Comparison of ENCODE assay signal across 9 mouse cellular contexts in the genomic region with DNA sequence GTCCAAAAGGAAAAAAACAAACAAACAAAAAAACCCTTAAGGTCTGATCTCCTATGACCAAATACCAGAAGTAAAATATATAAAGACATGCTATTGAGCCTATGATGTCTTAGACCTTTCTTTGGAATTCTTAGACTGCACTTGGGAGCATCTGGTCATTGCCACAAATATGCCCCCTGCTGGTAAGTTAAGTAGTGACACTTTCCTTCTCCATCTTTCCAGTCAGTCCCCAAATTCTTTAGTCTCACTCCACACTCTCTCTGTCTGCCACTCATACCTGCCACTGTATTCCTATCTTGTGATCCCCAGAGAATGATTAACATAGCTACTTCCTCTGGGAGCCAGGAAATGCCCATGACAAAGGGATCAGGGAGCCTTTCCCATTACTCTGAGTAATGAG. TPM values are rescaled to one million over a fixed set of nuclear protein-coding genes. Genes with fewer than 3 reads are reported as not detected.
DNase-seq lines count a peak whose midpoint lies in the region; ATAC-seq and TF ChIP-seq lines count a peak whose summit lies in the region.
"Had no signal": no experiment of that assay in that cellular context is flagged by ENCODE, and none has a peak within 500 bp of the region (broad histone marks: within the 10 kb centered on the region; RNA-seq: fewer than 3 reads in every experiment).

No protein-coding gene starts in this region.

- no peaks in the 10 kb centered on the region for H3K36me3 ChIP-seq in E14TG2a.4 (ENCODE audit: insufficient read depth, low read length)
- H3K36me3 ChIP-seq in embryonic facial prominence, embryonic 11.5 days (replicated peaks; ENCODE audit: control insufficient read depth, insufficient read depth, low read depth, low read length), result no peaks in the 10 kb centered on the region
- H3K36me3 ChIP-seq: limb, embryonic 13.5 days had no signal

- H3K9me3 ChIP-seq in E14TG2a.4 (ENCODE audit: low read length), result no peaks in the 10 kb centered on the region
- H3K9me3 ChIP-seq in embryonic facial prominence, embryonic 11.5 days (replicated peaks; ENCODE audit: control insufficient read depth, low read length), result no peaks in the 10 kb centered on the region
- H3K9me3 ChIP-seq: limb, embryonic 13.5 days had no signal

- H3K9ac ChIP-seq in embryonic facial prominence, embryonic 11.5 days (replicated peaks; ENCODE audit: low read length), result no peak overlapping the region
- H3K9ac ChIP-seq: limb, embryonic 13.5 days had no signal

- H3K4me2 ChIP-seq in embryonic facial prominence, embryonic 11.5 days (ENCODE audit: low read depth, low read length), result no peak overlapping the region
- H3K4me2 ChIP-seq: limb, embryonic 13.5 days had no signal

- no peak overlapping the region for H3K4me3 ChIP-seq in E14TG2a.4 (replicated peaks; ENCODE audit: low read length)
- H3K4me3 ChIP-seq in embryonic facial prominence, embryonic 11.5 days (ENCODE audit: low read depth, low read length), result no peak overlapping the region
- H3K4me3 ChIP-seq: limb, embryonic 13.5 days had no signal

- peaks cover 22% of the 10 kb centered on the region for H3K27me3 ChIP-seq in E14TG2a.4 (ENCODE audit: insufficient read depth, low read length)
- peaks cover 2% of the 10 kb centered on the region; the same call in 1 of the 2 replicates for H3K27me3 ChIP-seq in embryonic facial prominence, embryonic 11.5 days (ENCODE audit: control insufficient read depth, insufficient read depth, low read length)
- H3K27me3 ChIP-seq: limb, embryonic 13.5 days had no signal

- peak; percentile 33 for DNase-seq in cerebellum, adult 8-10 months
- no peak for DNase-seq in cerebellum, adult 11 months
- DNase-seq in left cerebral cortex, adult 11 months (ENCODE audit: low spot score), result peak; percentile 51
- DNase-seq in left cerebral cortex, adult 8-10 months (ENCODE audit: low spot score in 2 of 2), result no peak
- peak; percentile 76 for DNase-seq in embryonic facial prominence, embryonic 11.5 days (ENCODE audit: low spot score)
- DNase-seq in retina, embryonic 14.5 days (ENCODE audit: low spot score), result peak; percentile 82
- DNase-seq in adrenal gland, adult 8-10 months, result no peak

- peak; percentile 58 for TF ChIP-seq CTCF in E14TG2a.4 (conservative IDR thresholded peaks at IDR 0.05; ENCODE audit: low read length)

- H3K27ac ChIP-seq in embryonic facial prominence, embryonic 11.5 days (replicated peaks; ENCODE audit: low read depth, low read length), result no peak overlapping the region
- H3K27ac ChIP-seq: limb, embryonic 13.5 days had no signal

- H3K4me1 ChIP-seq in E14TG2a.4 (replicated peaks; ENCODE audit: low read depth, low read length), result peaks cover 41% of the 10 kb centered on the region
- H3K4me1 ChIP-seq in embryonic facial prominence, embryonic 11.5 days (ENCODE audit: control insufficient read depth, insufficient read depth, low read length), result no peaks in the 10 kb centered on the region

- no peak for ATAC-seq in embryonic facial prominence, embryonic 11.5 days (replicated peaks; ENCODE audit: insufficient number of reproducible peaks, low FRiP score, low TSS enrichment, low read depth)

RNA-seq across cellular contexts. Expression of gene Myoz1, which starts 2.0 kb away (rescaled TPM):
- total RNA-seq in left cerebral cortex, adult 8-10 months (2022), result 1 to 10 TPM in 2 of 4 experiments, under 1 TPM in 1, not detected in 1; 0.27 to 1.2 (median 1.1) TPM
- 0.58 and 1.2 TPM in 2 replicates for polyA plus RNA-seq in embryonic facial prominence, embryonic 11.5 days (2014; fragmentation: Nextera tagmentation; extraction: Ambion mirVana)
- 1 to 10 TPM in 1 of 4 experiments, not detected in 3; 1.2 TPM for total RNA-seq in adrenal gland, adult 8-10 months (2022)

RNA-seq across cellular contexts. Expression of gene Synpo2l, which starts 9.8 kb away (rescaled TPM):
- total RNA-seq in left cerebral cortex, adult 8-10 months (2022), result under 1 TPM; 0.23 to 0.57 (median 0.47) TPM
- 1.6 and 2.2 TPM in 2 replicates for polyA plus RNA-seq in embryonic facial prominence, embryonic 11.5 days (2014; fragmentation: Nextera tagmentation; extraction: Ambion mirVana)
- total RNA-seq in adrenal gland, adult 8-10 months (2022), result under 1 TPM; 0.22 to 0.43 (median 0.41) TPM

RNA-seq across cellular contexts. Expression of gene Sec24c, which starts 15.8 kb away (rescaled TPM):
- total RNA-seq in left cerebral cortex, adult 8-10 months (2022), result 100 to 1,000 TPM in 1 of 4 experiments, 10 to 100 TPM in 3; 87.9 to 102 (median 99.5) TPM
- 73.7 and 76.8 TPM in 2 replicates for polyA plus RNA-seq in embryonic facial prominence, embryonic 11.5 days (2014; fragmentation: Nextera tagmentation; extraction: Ambion mirVana)
- total RNA-seq in adrenal gland, adult 8-10 months (2022), result 100 to 1,000 TPM; 124 to 167 (median 150) TPM

RNA-seq across cellular contexts. Expression of gene Usp54, which starts 17.5 kb away (rescaled TPM):
- total RNA-seq in left cerebral cortex, adult 8-10 months (2022), result 10 to 100 TPM; 52.2 to 58.6 (median 54.9) TPM
- polyA plus RNA-seq in embryonic facial prominence, embryonic 11.5 days (2014; fragmentation: Nextera tagmentation; extraction: Ambion mirVana), result 12.6 and 14.4 TPM in 2 replicates
- 10 to 100 TPM; 18.3 to 22.1 (median 19.3) TPM for total RNA-seq in adrenal gland, adult 8-10 months (2022)

RNA-seq across cellular contexts. Expression of gene Fut11, which starts 36.4 kb away (rescaled TPM):
- total RNA-seq in left cerebral cortex, adult 8-10 months (2022), result 10 to 100 TPM; 14.4 to 15.4 (median 15.1) TPM
- 19.9 and 21.0 TPM in 2 replicates for polyA plus RNA-seq in embryonic facial prominence, embryonic 11.5 days (2014; fragmentation: Nextera tagmentation; extraction: Ambion mirVana)
- total RNA-seq in adrenal gland, adult 8-10 months (2022), result 10 to 100 TPM; 18.7 to 22.5 (median 21.3) TPM

Comparison
In these comparisons a context has a peak if more than half of its experiments do, and no peak if none do; other contexts are left out.
1. DNase-seq: peak in cerebellum, adult 8-10 months (single experiment), left cerebral cortex, adult 11 months (single experiment), embryonic facial prominence, embryonic 11.5 days (single experiment) and retina, embryonic 14.5 days (single experiment); none in cerebellum, adult 11 months (single experiment), left cerebral cortex, adult 8-10 months (0 of 2) and adrenal gland, adult 8-10 months (single experiment).